Mouse (Mus musculus) embryonic facial prominence, embryonic 14.5 days (tissue): Measurements from ENCODE around the gene Akap2. TPM values are rescaled to one million over a fixed set of nuclear protein-coding genes. Genes with fewer than 3 reads are reported as not detected.

ENCODE experiments used
- ATAC-seq: fragments of 200-750 bp; cut with Nextera tagmentation; 2 replicates; pipeline ENCODE4 v1.8.0; 2017; ENCODE audit warnings: low read depth, moderate number of reproducible peaks, moderate TSS enrichment
- DNase-seq: peaks from one replicate; pipeline ENCODE4 v3.0.0-alpha.2; 2015; ENCODE audit warnings: low spot score
- H3K27ac ChIP-seq: fragments of 300-500 bp; sonication (generic); replicated peaks from 2 replicates; pipeline ENCODE4 v1.5.1; 2014; ENCODE audit warnings: low read depth, mild to moderate bottlenecking, low read length, moderate library complexity
- H3K27me3 ChIP-seq: fragments of 300-500 bp; sonication (generic); replicated peaks from 2 replicates; pipeline ENCODE4 v1.6.1; 2014; ENCODE audit warnings: low read length; ENCODE audit not compliant: control insufficient read depth, insufficient read depth
- H3K36me3 ChIP-seq: fragments of 300-500 bp; sonication (generic); 2 replicates; pipeline ENCODE4 v1.6.1; 2014; ENCODE audit warnings: low read length, mixed read lengths; ENCODE audit not compliant: control insufficient read depth, insufficient read depth
- H3K4me1 ChIP-seq: fragments of 300-500 bp; sonication (generic); 2 replicates; pipeline ENCODE4 v1.6.1; 2014; ENCODE audit warnings: antibody characterized with exemption, low read length; ENCODE audit not compliant: control insufficient read depth, insufficient read depth
- H3K4me2 ChIP-seq: fragments of 300-500 bp; sonication (generic); 2 replicates; pipeline ENCODE4 v1.6.1; 2014; ENCODE audit warnings: low read depth, mild to moderate bottlenecking, low read length, moderate library complexity, mixed read lengths
- H3K4me3 ChIP-seq: fragments of 300-500 bp; sonication (generic); 2 replicates; pipeline ENCODE4 v1.5.1; 2014; ENCODE audit warnings: low read depth, mild to moderate bottlenecking, low read length
- H3K9ac ChIP-seq: fragments of 300-500 bp; sonication (generic); 2 replicates; pipeline ENCODE4 v1.6.1; 2014; ENCODE audit warnings: low read depth, mild to moderate bottlenecking, low read length, moderate library complexity, mixed read lengths
- H3K9me3 ChIP-seq: fragments of 300-500 bp; sonication (generic); 2 replicates; pipeline ENCODE4 v1.6.1; 2016; ENCODE audit warnings: low read length; ENCODE audit not compliant: control insufficient read depth
- WGBS: fragments of 180-500 bp; shearing (Covaris S2); extraction: QIAGEN DNeasy Blood & Tissue Kit; methylation state at CpG from one replicate; pipeline ENCODE4 v1.1.7; 2014; 5-methylcytosine and 5-hydroxymethylcytosine counted together
- polyA plus RNA-seq: library from polyadenylated mRNA; unstranded; fragments of >200 nt; fragmentation: Nextera tagmentation; extraction: Ambion mirVana; gene quantifications from 2 replicates; pipeline ENCODE4 v1.2.1, GENCODE M21; 2014

The Akap2 gene
- polyA plus RNA-seq, 1 experiment from 2014 or later, result 24.9 TPM

DNA sequence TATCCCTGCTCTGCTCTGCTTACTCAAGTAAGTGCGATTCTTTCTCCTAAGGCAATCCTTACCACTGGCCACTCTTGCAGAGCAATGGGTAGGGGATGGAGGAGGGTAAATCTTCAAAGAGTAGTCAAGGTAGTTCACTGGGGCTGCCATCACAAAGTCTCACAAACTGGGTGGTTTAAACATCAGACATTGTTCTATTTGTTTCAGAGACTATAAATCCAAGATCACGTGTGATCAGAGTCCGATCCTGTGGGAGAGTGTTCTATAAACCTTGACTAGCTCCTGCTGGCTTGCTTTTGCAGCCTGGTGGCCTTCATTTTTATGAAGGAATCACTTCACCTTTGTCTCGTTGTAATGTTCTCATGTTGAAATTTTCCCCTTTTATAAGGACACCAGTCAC lies 199.3 kb downstream of the Akap2 start:
- ATAC-seq (no peak), DNase-seq (no peak)
- Histone ChIP-seq H3K9me3 (no peaks in the 10 kb centered on the region), H3K4me1 (peaks cover 32% of the 10 kb centered on the region), H3K36me3 (no peaks in the 10 kb centered on the region), H3K27me3 (0 out of 2 replicates have a peak, but pooled peaks cover 5% of the 10 kb centered on the region), H3K27ac (no peak overlapping the region), H3K9ac (no peak overlapping the region), H3K4me2 (no peak overlapping the region; the same call in 1 of the 2 replicates), H3K4me3 (no peak overlapping the region)
- 74% methylated on average over 4 of the region's 4 CpGs for WGBS

DNA sequence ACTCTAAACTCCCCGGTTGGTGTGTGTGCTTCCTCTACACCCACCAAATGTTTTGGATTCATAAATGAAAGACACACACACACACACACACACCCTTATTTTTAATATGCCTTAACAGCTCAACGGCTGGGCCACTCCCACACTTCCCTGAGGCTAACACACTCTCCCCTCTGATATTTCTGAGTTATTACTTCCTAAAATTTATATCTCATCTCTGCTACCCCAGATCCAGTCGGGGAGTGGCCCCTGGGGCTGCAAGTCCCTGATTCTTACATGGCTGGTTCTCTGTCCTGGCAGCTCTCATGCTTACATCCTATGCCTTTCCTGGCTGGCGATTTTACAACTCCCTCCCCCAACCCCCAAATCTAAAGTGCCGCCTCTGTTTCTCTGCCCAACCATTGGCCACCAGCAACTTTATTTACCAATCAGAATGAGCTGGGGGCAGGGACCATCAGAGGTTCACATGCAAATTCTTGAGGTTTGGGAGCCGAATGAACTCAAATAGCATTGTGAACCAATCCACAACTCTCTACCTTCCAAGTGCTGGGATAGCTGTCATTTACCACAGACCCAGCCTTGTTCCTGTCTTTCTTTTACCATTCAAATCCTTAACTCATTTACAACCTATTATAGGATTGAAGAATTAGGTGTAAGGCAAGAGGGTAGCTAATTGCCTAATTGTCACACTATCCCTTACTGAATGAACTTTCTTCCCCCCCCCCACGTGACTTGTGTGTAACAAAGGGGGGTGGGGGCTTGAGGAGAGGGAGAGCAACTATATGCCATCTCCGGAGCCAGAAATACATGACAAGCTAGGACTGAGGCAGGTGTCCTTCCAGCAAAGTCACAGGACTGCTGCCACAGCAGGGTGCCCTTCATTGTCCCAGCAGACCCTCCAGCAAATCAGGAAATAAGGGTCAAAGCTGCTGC lies 202.3 kb downstream of the Akap2 start:
- Histone ChIP-seq H3K9ac (no peak overlapping the region), H3K27me3 (0 out of 2 replicates have a peak, but pooled peaks cover 5% of the 10 kb centered on the region), H3K9me3 (no peaks in the 10 kb centered on the region), H3K27ac (no peak overlapping the region), H3K4me1 (peaks cover 25% of the 10 kb centered on the region), H3K4me2 (no peak overlapping the region), H3K4me3 (no peak overlapping the region), H3K36me3 (no peaks in the 10 kb centered on the region)
- ATAC-seq, result no peak
- DNase-seq, result peak; percentile 56
- WGBS, result 18% methylated on average over 8 of the region's 8 CpGs

DNA sequence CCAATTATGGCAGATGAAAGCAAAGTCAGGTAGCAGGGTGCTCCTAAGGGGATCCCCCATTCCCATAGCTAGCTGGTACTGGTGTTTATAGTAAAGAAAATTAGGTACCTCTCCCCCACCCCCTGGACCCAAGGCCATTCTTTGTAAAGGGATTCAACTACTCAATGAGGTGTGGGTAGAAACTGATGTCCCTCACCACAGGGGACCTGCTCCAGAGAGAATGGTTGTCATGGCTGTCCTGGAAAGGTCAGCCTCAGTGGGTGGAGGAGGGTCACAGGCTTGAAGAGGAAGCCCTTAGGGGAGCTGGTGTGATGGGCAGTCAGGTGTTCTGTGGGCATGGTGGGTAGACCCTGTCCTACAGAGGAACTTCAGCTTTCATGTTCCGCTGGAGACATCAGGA lies 203.1 kb downstream of the Akap2 start:
- ATAC-seq, result no peak
- H3K36me3 ChIP-seq, result no peaks in the 10 kb centered on the region
- H3K9me3 ChIP-seq, result no peaks in the 10 kb centered on the region
- H3K4me2 ChIP-seq, result no peak overlapping the region
- H3K27me3 ChIP-seq, result no peaks in the 10 kb centered on the region
- no peak overlapping the region for H3K4me3 ChIP-seq
- no peak overlapping the region for H3K9ac ChIP-seq
- DNase-seq, result no peak
- 90% methylated on average over 1 of the region's 1 CpGs for WGBS
- peaks cover 20% of the 10 kb centered on the region for H3K4me1 ChIP-seq
- no peak overlapping the region for H3K27ac ChIP-seq

DNA sequence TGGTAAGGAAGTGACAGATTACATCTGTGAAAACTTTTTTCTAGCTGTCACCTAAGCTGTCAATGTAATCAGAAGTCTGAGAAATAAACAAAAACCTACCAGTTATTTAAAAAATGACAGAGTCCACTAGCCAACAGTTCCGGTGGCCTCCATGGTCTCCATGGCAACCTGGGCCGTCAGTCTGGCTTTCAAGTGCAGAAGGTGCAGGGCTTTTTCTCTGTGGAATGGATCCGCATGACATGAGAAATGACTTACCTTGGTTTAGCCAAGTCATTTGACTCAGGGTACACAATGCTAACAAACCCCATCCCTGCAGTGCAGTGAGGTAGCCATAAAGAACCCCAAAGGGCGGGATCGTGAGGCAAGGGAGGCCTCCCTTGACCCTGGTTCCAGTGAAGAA lies 204.7 kb downstream of the Akap2 start:
- Histone ChIP-seq H3K9ac (no peak overlapping the region), H3K27me3 (no peaks in the 10 kb centered on the region), H3K9me3 (no peaks in the 10 kb centered on the region), H3K27ac (no peak overlapping the region), H3K4me1 (0 out of 2 replicates have a peak, but pooled peaks cover 6% of the 10 kb centered on the region), H3K4me3 (no peak overlapping the region), H3K4me2 (no peak overlapping the region), H3K36me3 (no peaks in the 10 kb centered on the region)
- no peak for ATAC-seq
- WGBS, result 64% methylated on average over 5 of the region's 5 CpGs
- no peak for DNase-seq

DNA sequence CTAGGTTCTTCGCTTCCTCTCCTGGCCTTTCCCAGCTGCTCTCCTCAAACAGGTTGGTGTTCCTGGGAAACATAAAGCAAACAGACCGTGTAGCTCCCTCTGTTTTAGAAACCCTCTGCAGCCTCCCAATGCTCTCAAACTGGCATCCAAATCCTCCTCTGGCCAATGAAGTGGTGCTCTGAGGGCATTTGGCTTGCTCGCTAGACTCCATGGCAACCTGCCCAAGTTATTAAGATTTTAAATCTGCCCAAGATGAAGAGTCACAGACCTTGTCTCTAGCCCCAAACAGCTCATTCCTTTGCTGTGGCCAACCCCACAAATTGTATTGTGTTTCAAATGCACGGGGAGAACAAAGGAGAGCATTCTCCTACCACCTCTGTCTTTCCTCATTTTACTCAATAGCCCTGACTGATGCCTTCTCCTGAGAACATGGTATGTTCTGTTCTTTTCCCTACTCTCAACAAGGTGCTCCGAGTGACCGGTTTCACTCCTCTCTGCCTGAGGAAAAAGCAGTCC lies 207.2 kb downstream of the Akap2 start:
- H3K27ac ChIP-seq, result no peak overlapping the region
- H3K27me3 ChIP-seq, result no peaks in the 10 kb centered on the region
- H3K4me3 ChIP-seq, result no peak overlapping the region
- H3K36me3 ChIP-seq, result no peaks in the 10 kb centered on the region
- no peak overlapping the region for H3K9ac ChIP-seq
- 68% methylated on average over 6 of the region's 6 CpGs for WGBS
- no peaks in the 10 kb centered on the region for H3K9me3 ChIP-seq
- ATAC-seq (no peak), DNase-seq (no peak)
- H3K4me2 ChIP-seq, result no peak overlapping the region
- H3K4me1 ChIP-seq, result 0 out of 2 replicates have a peak, but pooled peaks cover 5% of the 10 kb centered on the region

DNA sequence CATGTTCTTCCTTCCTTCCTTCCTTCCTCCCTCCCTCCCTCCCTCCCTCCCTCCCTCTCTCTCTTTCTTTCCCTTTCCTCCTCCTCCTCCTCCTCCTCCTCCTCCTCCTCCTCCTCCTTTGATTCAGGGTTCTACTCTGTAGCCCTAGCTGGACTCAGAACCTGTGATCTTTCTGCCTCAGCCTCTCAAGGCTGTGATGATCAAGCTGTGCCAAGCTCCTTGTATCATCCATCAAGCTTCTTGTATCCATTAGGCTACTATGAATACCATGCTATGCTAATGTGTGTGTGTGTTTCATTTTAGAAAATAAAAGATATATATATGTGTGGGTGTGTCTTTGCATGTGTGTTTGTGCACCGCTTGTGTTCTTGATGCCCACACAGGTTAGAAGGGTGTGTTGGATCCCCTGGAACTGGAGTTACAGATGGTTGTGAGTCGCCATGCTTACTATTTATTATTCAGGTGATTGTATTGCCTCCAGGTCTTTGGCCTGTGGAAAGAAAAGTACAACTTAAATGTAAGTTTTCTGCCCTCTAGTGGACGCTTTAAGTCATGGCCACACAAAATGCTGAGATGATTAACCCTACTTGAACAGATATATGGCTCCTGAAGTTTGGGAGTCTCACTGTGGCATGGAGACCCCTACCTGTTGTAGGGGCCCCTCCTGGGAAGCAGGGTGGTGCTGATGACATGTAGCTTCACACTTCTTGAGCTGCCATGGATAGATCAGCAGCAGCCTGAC lies 210.2 kb downstream of the Akap2 start:
- Histone ChIP-seq H3K27me3 (no peaks in the 10 kb centered on the region), H3K4me1 (no peaks in the 10 kb centered on the region), H3K4me2 (no peak overlapping the region), H3K4me3 (no peak overlapping the region), H3K36me3 (no peaks in the 10 kb centered on the region), H3K9ac (no peak overlapping the region), H3K27ac (no peak overlapping the region), H3K9me3 (peaks cover under 1% of the 10 kb centered on the region; the same call in 1 of the 2 replicates)
- ATAC-seq (peak; percentile 15; the same call in 1 of the 2 replicates), DNase-seq (peak; percentile 82)
- 25% methylated on average over 3 of the region's 3 CpGs for WGBS

DNA sequence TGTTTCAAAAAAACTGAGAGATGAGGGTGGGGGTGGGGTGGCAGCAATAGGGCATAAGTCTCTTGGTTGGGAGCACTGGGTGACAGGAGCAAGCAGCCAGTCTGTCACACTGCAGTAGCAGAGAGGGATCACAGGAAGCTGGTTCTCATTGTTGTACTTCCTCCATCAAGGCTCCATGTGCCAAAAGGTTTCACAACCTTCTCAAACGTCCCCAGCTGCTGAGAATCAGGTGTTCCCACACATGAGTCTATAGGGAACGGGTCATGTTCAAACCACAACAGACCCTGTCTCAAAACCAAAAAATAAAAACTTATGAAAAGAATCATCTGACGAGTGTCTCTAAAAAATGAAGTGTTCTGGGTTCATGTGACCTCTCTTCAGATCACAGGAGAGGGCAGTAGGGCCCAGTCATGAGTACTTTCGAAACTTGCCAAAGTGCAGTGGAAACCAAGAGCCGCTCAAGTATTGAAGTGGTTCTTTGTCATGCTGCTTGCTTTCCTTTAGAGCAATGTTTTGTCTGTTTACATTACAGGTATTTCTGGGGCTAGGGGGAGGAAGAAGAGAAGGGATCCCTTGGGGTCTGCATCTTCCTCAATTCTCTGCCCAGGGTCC lies 213.2 kb downstream of the Akap2 start:
- no peaks in the 10 kb centered on the region for H3K27me3 ChIP-seq
- H3K27ac ChIP-seq, result no peak overlapping the region
- no peak for ATAC-seq
- no peak for DNase-seq
- no peaks in the 10 kb centered on the region for H3K36me3 ChIP-seq
- H3K4me2 ChIP-seq, result no peak overlapping the region
- H3K4me1 ChIP-seq, result no peaks in the 10 kb centered on the region
- WGBS, result 73% methylated on average over 5 of the region's 5 CpGs
- no peak overlapping the region for H3K4me3 ChIP-seq
- peaks cover 4% of the 10 kb centered on the region; the same call in 1 of the 2 replicates for H3K9me3 ChIP-seq
- H3K9ac ChIP-seq, result no peak overlapping the region

DNA sequence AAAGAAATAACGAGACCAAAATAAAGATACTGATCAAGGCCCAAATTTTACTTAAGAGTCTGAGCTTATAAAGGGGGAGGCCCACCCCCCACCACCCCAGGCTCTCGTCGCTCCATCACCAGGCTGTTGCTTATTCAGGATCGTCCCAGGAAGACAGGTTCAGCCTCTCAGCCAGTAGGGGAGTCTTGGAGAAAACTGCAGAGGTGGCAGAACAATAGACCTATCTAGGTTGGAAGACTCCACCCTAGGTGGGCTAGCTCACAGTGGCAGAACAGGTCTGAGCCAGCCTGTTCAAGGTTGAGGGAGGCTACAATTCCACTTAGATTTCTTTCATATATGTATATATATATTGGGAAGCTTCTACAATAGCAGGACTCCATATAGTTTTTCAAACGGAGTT lies 216.7 kb downstream of the Akap2 start:
- Histone ChIP-seq H3K4me3 (no peak overlapping the region), H3K4me2 (no peak overlapping the region), H3K9me3 (peaks cover 4% of the 10 kb centered on the region; the same call in 1 of the 2 replicates), H3K27me3 (no peaks in the 10 kb centered on the region), H3K4me1 (no peaks in the 10 kb centered on the region), H3K36me3 (no peaks in the 10 kb centered on the region), H3K27ac (no peak overlapping the region), H3K9ac (no peak overlapping the region)
- no peak for DNase-seq
- no peak for ATAC-seq
- 69% methylated on average over 5 of the region's 5 CpGs for whole genome bisulfite sequencing
